Mouse (Mus musculus): ENCODE data around the gene Cdh18. TPM values are rescaled to one million over a fixed set of nuclear protein-coding genes. Genes with fewer than 3 reads are reported as not detected.
A peak's percentile ranks its signal among the peaks of the same experiment; 100 is the strongest.
"Not testable (repeated sequence)": the region's sequence is repeated elsewhere in the genome, so short reads cannot be mapped to it uniquely, and the experiment has no call there.

Cdh18 gene
- polyA plus RNA-seq, 1 experiment = 13.0 TPM

DNA sequence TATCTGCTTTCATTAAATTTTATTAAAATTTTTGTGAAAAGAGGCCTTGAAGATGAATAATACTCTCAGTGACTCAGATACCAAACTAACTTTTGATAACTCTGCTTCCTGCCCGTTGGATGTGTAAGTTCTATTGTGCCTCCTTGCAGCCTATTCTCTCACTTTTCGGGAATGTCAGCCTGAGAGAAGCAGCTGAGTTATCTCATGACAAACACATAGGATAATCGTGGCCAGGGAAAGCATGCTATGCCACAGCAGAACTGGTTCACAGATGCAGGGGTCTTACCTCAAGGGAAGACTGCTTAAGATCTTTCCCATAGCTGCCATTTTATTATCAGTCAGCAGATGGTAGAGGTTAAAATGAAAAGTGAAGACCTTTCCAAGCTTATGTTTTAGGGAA lies 187.3 kb downstream of the Cdh18 start:
- H3K27ac ChIP-seq (ENCODE audit: insufficient read depth, low read length) = no peak overlapping the region
- no peak overlapping the region for H3K4me3 ChIP-seq (ENCODE audit: insufficient read depth, low read length)
- TF ChIP-seq POLR2A (IDR thresholded peaks at IDR 0.05; ENCODE audit: extremely low read depth, insufficient read depth, low read length) (no peak), CTCF (IDR thresholded peaks at IDR 0.05; ENCODE audit: extremely low read depth, insufficient read depth, low read length) (no peak)
- H3K4me1 ChIP-seq (ENCODE audit: control insufficient read depth, insufficient read depth, low read length) = no peaks in the 10 kb centered on the region

- H3K4me3 ChIP-seq (ENCODE audit: insufficient read depth, low read length); H3K27ac ChIP-seq (ENCODE audit: insufficient read depth, low read length); H3K4me1 ChIP-seq (ENCODE audit: control insufficient read depth, insufficient read depth, low read length): not testable (repeated sequence)
Observed at GRCm38 (mm10) chr15:22761257-22761656, 212.4 kb downstream of the Cdh18 start.

DNA sequence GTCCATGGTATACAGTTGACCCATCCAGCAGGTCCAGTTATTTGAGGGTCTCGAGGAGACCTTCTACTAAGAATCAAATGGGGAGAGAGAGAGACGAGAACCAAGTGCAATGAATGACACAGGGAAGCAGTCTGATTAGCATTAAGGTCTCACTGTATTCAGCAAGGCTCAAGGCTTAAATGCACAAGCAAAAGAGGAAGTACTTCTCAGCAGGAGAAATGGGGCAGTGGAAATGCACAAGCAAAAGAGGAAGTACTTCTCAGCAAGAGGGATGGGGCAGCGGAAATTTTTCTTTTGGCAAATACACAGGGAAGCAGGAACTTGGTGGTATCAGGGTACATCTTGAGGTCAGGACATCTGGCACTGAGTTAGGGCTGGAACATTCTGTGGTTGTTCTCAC lies 217.8 kb downstream of the Cdh18 start:
- H3K4me1 ChIP-seq (ENCODE audit: control insufficient read depth, insufficient read depth, low read length); H3K27ac ChIP-seq (ENCODE audit: insufficient read depth, low read length); H3K4me3 ChIP-seq (ENCODE audit: insufficient read depth, low read length): not testable (repeated sequence)

DNA sequence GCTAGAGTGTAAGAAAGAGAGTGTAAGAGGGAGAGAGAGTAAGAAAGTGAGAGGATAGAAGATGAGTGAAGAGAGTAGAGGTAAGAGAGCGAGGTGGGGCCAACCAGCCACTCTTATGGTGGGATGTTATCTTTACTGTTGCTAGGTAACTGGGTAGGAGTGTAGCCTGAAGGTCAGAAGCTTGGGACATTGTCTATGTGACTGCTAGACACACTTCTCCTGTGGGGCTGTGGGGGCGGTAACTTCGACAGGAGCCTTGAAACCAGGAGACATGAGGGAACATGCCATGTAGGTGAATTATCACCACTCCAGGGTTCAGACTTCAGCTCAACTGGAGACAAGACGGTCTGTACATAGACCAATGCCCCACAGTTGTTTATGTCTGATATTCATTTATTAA lies 227.5 kb downstream of the Cdh18 start:
- Histone ChIP-seq H3K4me3 (ENCODE audit: insufficient read depth, low read length) (no peak overlapping the region), H3K27ac (ENCODE audit: insufficient read depth, low read length) (no peak overlapping the region), H3K4me1 (ENCODE audit: control insufficient read depth, insufficient read depth, low read length) (no peaks in the 10 kb centered on the region)
- TF ChIP-seq POLR2A (IDR thresholded peaks at IDR 0.05; ENCODE audit: extremely low read depth, insufficient read depth, low read length) (no peak), CTCF (IDR thresholded peaks at IDR 0.05; ENCODE audit: extremely low read depth, insufficient read depth, low read length) (no peak)

GRCm38 (mm10) chr15:22789696-22790095 lies 240.9 kb downstream of the Cdh18 start:
- H3K4me1 ChIP-seq (ENCODE audit: control insufficient read depth, insufficient read depth, low read length) = no peaks in the 10 kb centered on the region
- TF ChIP-seq CTCF (IDR thresholded peaks at IDR 0.05; ENCODE audit: extremely low read depth, insufficient read depth, low read length) = no peak
- TF ChIP-seq POLR2A (IDR thresholded peaks at IDR 0.05; ENCODE audit: extremely low read depth, insufficient read depth, low read length) = no peak

GRCm38 (mm10) chr15:22791791-22792190 lies 243.0 kb downstream of the Cdh18 start:
- Histone ChIP-seq H3K27ac (ENCODE audit: insufficient read depth, low read length) (no peak overlapping the region), H3K4me1 (ENCODE audit: control insufficient read depth, insufficient read depth, low read length) (no peaks in the 10 kb centered on the region), H3K4me3 (ENCODE audit: insufficient read depth, low read length) (no peak overlapping the region)
- TF ChIP-seq CTCF (IDR thresholded peaks at IDR 0.05; ENCODE audit: extremely low read depth, insufficient read depth, low read length) = no peak
- TF ChIP-seq POLR2A (IDR thresholded peaks at IDR 0.05; ENCODE audit: extremely low read depth, insufficient read depth, low read length) = no peak

More at GRCm38 (mm10) chr15:22789696-22790095, 240.9 kb downstream of the Cdh18 start:
- Histone ChIP-seq H3K27ac (ENCODE audit: insufficient read depth, low read length) (no peak overlapping the region), H3K4me3 (ENCODE audit: insufficient read depth, low read length) (no peak overlapping the region)

- no peaks in the 10 kb centered on the region for H3K4me1 ChIP-seq (ENCODE audit: control insufficient read depth, insufficient read depth, low read length)
- no peak overlapping the region for H3K27ac ChIP-seq (ENCODE audit: insufficient read depth, low read length)
- H3K4me3 ChIP-seq (ENCODE audit: insufficient read depth, low read length) = no peak overlapping the region
- TF ChIP-seq CTCF (IDR thresholded peaks at IDR 0.05; ENCODE audit: extremely low read depth, insufficient read depth, low read length) (no peak), POLR2A (IDR thresholded peaks at IDR 0.05; ENCODE audit: extremely low read depth, insufficient read depth, low read length) (no peak)
Observed at GRCm38 (mm10) chr15:22833127-22833526, 284.3 kb downstream of the Cdh18 start.

GRCm38 (mm10) chr15:22837173-22837572 lies 288.4 kb downstream of the Cdh18 start:
- no peak overlapping the region for H3K4me3 ChIP-seq (ENCODE audit: insufficient read depth, low read length)

DNA sequence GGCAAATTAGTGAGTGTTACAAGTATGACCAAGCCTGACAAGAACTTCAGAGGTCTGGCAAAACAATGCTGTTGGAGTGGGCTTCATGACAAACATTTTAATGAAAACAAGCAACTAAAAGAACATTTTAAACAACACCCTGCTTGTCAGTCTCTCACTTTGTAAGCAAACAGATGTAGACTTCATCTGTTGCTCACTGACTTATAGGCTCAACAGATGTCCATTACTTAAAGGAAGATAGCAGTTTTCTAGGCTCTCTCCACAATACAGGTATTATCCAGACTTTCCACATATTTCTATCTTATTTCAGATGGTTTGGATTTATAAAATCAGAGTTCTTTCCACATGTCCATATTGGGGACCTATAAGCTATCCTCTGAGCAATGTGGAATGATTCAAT lies 308.9 kb downstream of the Cdh18 start:
- Histone ChIP-seq H3K4me1 (ENCODE audit: control insufficient read depth, insufficient read depth, low read length) (no peaks in the 10 kb centered on the region), H3K27ac (ENCODE audit: insufficient read depth, low read length) (no peak overlapping the region), H3K4me3 (ENCODE audit: insufficient read depth, low read length) (no peak overlapping the region)
- TF ChIP-seq POLR2A (IDR thresholded peaks at IDR 0.05; ENCODE audit: extremely low read depth, insufficient read depth, low read length) = no peak
- TF ChIP-seq CTCF (IDR thresholded peaks at IDR 0.05; ENCODE audit: extremely low read depth, insufficient read depth, low read length) = no peak

More at GRCm38 (mm10) chr15:22837173-22837572, 288.4 kb downstream of the Cdh18 start:
- Histone ChIP-seq H3K4me1 (ENCODE audit: control insufficient read depth, insufficient read depth, low read length) (no peaks in the 10 kb centered on the region), H3K27ac (ENCODE audit: insufficient read depth, low read length) (no peak overlapping the region)
- TF ChIP-seq CTCF (IDR thresholded peaks at IDR 0.05; ENCODE audit: extremely low read depth, insufficient read depth, low read length) (no peak), POLR2A (IDR thresholded peaks at IDR 0.05; ENCODE audit: extremely low read depth, insufficient read depth, low read length) (no peak)

GRCm38 (mm10) chr15:22870679-22871078 lies 321.9 kb downstream of the Cdh18 start:
- H3K27ac ChIP-seq (ENCODE audit: insufficient read depth, low read length) = no peak overlapping the region
- TF ChIP-seq POLR2A (IDR thresholded peaks at IDR 0.05; ENCODE audit: extremely low read depth, insufficient read depth, low read length) (no peak), CTCF (IDR thresholded peaks at IDR 0.05; ENCODE audit: extremely low read depth, insufficient read depth, low read length) (no peak)
- no peaks in the 10 kb centered on the region for H3K4me1 ChIP-seq (ENCODE audit: control insufficient read depth, insufficient read depth, low read length)

DNA sequence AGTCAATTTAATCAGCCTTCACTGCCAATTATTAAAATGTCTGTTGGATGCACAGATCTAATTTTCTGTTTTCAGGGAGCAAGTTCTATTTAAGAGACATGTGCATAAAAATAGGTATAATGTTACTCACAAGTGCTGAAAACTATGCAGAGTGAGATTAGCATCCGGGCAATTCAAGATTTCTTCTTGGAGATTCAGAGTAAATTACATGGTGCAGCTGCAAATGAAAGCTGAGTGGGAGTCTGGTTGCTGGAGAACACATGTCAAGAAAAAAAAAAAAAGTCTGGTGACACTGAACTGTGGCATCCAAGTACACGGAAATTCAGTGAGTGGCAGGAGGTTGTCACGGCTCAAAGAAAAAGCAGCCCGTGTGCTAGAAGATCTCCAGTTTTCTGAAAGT lies 348.9 kb downstream of the Cdh18 start:
- TF ChIP-seq CTCF (IDR thresholded peaks at IDR 0.05; ENCODE audit: extremely low read depth, insufficient read depth, low read length) (no peak), POLR2A (IDR thresholded peaks at IDR 0.05; ENCODE audit: extremely low read depth, insufficient read depth, low read length) (no peak)
- Histone ChIP-seq H3K4me1 (ENCODE audit: control insufficient read depth, insufficient read depth, low read length) (peaks cover 1% of the 10 kb centered on the region; the same call in 1 of the 2 replicates), H3K4me3 (ENCODE audit: insufficient read depth, low read length) (0 out of 2 replicates have a peak overlapping the region, but pooled peaks have one; percentile 12), H3K27ac (ENCODE audit: insufficient read depth, low read length) (no peak overlapping the region)

More at GRCm38 (mm10) chr15:22870679-22871078, 321.9 kb downstream of the Cdh18 start:
- no peak overlapping the region for H3K4me3 ChIP-seq (ENCODE audit: insufficient read depth, low read length)

All from cortical plate, adult 2 months (tissue).